Mouse (Mus musculus) kidney, postnatal 25 days (tissue): ENCODE data around the gene Cers5.

ENCODE experiments used
- DNase-seq, 2 experiments: peaks; one replicate each; pipeline ENCODE4 v3.0.0; 2021; ENCODE audit warnings: mixed read lengths in 2 of 2

The Cers5 gene

DNA sequence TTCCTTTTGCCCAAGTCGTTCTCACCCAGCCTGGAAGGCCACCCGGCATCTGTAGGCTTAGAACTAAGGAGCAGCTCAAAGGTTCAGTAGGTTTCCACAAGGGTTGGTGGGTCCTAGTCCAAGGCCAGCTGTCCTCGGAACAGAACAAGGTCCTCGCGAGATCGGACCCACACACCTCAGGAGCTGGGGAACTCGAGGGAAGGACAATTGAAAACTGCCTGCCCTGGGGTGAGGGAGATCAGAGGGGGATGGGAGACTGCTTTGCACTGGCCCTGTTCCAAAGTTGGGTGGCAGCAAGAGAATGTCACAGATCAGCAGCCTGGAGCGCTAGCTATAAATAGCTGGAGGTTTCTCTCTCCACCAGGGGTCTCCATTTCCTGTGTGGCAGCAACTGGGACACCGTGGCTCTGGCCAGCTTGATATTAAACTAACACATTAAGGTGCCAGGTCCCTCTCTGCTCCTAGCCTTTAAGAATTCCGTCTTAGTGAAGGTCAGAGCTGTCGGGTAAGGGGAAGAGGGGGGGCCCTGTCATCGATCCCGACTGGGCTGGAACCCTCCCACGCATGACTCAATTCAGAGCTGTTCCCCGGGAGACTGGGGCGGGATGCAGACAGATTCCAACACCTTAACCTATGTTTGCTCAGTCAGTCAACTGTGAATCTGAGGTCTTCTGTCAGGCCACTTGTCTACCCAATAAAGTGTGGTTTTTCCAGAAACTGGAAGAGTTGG lies 48.2 kb downstream of the Cers5 start:
- peak; percentile 82 to 92 for DNase-seq

DNA sequence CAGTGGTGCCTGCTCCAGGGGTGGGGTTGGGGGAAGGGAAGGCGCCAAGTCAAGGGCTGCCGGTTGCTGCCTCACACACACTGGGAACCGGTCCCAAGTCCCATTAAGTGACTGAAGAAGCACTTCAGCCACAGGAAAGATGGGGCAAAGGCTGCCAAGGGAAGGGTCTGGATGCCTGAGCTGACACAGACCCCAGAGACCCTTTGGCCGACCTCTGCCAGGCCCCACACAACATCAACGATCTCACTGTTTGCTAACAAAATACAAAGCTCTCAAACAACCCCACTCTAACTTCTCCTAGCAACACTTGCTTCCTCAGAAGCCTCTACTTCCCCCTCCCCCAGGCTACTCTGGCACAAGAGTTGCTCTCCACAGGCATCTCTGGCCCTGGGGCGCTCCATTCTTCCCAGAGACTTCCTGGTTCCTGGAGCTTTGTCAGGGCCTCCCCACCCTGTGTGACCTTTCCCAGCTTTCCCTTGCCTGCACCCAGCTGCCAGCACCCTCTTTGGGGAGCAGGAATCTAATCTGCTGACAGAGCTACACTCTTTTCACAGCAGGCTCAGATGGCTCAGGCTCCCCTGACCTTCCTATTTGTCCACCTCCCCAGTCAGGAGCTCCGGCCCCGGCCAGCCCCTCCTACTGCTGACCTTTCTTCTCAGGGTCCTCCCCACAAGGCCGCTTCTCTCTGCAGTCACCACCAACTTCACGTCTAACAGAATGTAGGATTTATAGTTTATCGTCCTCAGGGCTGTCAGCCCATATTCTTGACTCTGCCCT lies 49.0 kb downstream of the Cers5 start:
- peak; percentile 64 to 85 for DNase-seq

DNA sequence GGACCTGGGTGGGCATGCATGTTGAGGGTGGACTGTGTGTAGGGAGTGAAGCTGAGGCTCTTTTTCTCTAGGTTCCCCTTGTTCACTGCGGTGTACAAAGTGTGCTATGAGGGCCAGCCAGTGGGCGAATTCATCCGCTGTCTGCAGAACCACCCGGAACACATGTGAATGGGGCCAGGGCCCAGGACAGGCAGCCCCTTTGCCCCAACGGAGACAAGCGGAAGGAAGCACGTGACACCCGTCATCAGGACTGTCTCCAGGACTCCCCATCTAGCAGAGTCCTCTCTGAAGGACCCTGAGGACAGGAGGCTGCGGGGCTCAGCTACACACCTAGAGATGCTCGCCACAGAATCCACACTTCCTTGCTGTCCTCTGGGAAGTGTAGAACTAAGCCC lies 49.6 kb downstream of the Cers5 start:
- no peak for DNase-seq

GRCm38 (mm10) chr15:99721921-99722743 lies 50.6 kb downstream of the Cers5 start:
- DNase-seq: peak in 1 of 2 experiments; percentile 44

- DNase-seq: no peak
These were observed 52.8 kb downstream of the Cers5 start for GRCm38 (mm10) chr15:99719865-99720264.

GRCm38 (mm10) chr15:99718461-99719021 lies 54.1 kb downstream of the Cers5 start:
- DNase-seq: peak; percentile 67 to 84

DNA sequence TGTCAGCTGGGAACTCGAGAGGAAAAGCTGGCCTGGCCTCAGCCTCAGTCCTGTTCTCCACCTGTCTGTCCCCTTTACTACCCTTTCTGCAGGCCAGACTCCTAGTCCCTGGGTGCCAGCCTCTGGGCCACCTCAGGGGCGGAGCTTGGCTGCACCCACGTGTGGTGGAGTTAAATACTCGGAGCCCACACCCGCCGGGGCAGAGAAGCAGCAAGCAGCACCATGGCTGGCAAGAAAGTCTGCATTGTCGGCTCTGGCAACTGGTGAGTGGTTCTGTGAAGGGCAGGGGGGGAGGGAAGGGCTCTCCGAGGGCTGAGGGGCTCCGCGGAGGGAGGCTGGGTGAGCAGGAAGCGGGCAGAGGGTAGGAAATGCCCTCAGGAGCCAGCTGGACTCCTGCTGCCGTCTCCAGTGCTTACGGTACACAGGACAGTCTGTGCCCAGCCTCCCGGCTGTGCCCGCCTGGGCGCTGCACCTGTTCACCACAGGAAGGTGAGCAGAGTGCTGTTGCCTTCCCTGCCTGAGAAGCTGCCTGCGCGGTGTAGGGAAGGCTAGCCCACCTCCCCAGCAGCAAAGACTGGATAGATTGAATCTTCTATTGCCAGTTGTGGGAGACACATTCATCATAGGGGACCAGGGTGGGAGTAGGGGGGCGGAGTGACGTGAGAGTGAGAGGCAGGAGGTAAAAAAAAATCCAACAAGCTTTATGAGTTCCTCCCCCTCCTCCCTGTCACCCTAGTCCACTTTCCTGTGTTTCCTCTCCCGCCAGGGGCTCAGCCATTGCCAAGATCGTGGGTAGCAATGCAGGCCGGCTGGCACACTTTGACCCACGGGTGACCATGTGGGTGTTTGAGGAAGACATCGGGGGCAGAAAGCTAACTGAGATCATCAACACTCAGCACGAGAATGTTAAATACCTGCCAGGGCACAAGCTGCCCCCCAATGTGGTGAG lies 55.0 kb downstream of the Cers5 start, which contains the start of gene Gpd1:
Gpd1 (plus strand) TSS at position 130 of the 949 bp plus-strand sequence.
- DNase-seq: peak; percentile 84 to 93

DNA sequence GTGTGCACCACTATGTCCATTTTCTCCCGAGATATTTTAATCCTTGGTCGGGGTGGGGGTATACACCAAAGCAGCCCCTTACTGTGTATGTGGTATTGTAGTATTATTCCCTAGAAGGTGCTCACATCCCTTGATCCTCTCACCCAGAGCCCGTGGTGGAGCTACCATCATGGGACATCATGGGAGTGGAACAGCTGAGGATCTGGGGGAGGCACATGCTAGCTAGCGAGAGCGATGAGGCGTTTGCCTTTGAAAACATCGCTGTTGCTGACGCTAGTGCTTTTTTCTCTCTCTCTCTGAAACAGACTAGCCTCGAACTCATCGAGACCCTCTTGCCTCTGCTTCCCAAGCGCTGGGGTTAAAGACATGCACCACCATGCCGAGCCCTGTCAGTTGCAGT lies 55.9 kb downstream of the Cers5 start:
- DNase-seq: peak in 1 of 2 experiments; percentile 39

GRCm38 (mm10) chr15:99715982-99716746 lies 56.5 kb downstream of the Cers5 start:
- DNase-seq: peak; percentile 71 to 91

DNA sequence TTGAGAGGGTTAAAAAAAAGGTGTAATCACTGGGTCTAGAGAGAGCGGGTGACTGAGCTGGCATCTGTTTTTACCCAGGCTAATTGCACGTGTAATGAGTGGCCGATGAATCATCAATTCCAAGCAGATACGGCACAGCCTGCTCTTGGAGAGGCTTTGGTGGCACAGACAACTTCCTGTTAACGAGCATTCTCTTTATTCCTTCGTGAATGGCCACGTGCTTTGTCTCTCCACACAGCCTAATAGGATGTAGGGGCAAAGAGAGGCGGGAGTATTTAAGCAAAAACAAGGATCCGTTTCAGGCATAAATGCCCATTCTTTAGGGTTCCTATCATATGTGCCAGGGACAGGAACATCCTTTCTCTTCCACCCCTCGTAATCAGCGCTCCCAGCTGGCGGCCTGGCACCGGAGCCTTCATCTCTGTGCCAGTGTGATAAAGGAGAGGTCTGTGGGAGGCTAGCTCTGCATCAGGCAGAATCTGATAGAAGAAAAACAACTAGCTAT lies 57.3 kb downstream of the Cers5 start:
- DNase-seq: peak in 1 of 2 experiments; percentile 38

GRCm38 (mm10) chr15:99714858-99715257 lies 57.8 kb downstream of the Cers5 start:
- DNase-seq: peak; percentile 86 to 87

GRCm38 (mm10) chr15:99714206-99714605 lies 58.5 kb downstream of the Cers5 start:
- peak in 1 of 2 experiments; percentile 68 for DNase-seq

DNA sequence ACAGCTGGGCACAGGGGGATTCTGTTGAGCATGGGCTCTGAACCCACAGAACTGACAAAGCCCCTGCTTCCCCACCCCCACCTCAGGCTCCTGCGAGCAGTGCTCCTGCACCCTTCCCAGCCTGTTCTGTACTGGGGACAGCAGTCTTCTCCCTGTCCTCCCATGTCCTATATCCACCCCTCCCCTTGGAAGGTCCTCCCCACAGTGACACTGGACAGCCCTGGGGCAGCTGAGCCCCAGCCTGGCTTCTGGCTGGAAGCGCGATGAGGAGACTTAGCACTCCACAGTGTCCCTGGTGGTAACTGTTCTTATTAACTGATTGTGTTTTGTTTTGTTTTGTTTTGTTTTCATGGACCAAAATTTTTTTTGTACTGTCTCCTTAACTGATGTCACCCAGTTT lies 59.1 kb downstream of the Cers5 start:
- no peak for DNase-seq

GRCm38 (mm10) chr15:99712666-99713559 lies 59.8 kb downstream of the Cers5 start:
- peak in 1 of 2 experiments; percentile 67 for DNase-seq

DNA sequence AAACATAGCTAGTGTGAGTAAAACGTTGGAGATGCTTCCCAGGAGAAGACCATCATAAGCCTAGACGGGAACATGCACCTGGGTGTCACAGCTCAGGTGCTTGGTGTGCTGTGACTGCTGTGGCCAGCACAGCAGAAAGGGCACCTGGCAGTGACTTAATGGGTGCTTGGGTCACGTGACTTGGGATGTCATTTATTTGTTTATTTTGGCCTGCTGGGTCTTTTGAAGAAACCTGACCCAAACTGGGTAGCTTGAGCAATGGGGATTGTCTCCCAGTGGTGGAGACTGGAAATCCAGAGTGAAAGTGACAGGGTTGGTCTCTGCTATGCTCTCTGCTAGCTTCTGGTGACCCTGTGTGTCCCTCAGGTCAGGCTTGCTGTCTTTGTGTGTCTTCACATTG lies 61.2 kb downstream of the Cers5 start:
- no peak for DNase-seq

- DNase-seq: peak in 1 of 2 experiments; percentile 60
These were observed 62.2 kb downstream of the Cers5 start for GRCm38 (mm10) chr15:99710221-99711190.

DNA sequence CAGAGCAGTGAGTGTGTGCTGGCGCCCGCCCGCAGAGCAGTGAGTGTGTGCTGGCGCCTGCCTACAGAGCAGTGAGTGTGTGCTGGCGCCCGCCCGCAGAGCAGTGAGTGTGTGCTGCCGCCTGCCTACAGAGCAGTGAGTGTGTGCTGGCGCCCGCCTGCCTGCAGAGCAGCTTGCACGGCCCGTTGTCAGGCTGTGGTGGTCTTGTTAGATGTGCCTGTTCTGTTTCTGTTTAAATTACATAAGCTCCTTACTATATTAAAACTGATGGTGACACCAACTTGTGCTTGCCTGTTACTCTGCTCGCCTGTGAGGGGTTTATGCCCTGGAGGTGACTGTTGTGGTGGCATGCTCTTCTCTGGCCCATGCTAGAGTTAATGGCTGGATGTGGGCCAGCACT lies 64.5 kb downstream of the Cers5 start:
- no peak for DNase-seq

DNA sequence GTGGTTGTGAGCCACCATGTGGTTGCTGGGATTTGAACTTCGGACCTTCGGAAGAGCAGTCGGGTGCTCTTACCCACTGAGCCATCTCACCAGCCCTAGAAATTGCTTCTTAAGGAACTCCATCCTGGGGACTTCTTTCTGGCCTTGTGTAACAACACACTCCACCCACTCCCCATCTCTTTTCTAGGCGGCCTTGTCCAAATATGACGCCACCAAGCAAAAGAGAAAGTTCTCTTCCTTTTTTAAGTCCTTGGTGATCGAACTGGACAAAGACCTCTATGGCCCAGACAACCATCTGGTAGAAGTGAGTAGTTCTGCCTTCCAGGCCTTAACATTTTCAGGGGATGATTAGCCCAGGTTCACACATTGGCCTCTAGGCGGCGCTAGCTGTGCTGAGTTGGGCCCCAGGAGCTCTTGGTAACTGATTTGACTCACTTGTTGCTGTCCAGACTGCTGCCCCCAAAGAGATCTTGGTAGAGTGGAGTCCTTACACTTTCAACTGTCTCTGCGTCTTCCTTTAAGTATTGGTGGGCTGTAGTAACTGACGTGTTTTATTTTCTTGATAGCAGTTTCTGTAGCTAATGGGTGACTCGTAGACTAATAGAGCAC lies 67.1 kb downstream of the Cers5 start, which contains the start of gene Gm17349:
Gm17349 (minus strand) TSS at position 51 of the 609 bp plus-strand sequence.
- peak; percentile 64 to 75 for DNase-seq
